Mouse (Mus musculus): ENCODE measurements around the gene Map3k5. TPM values are rescaled to one million over a fixed set of nuclear protein-coding genes. Genes with fewer than 3 reads are reported as not detected.
A peak's percentile ranks its signal among the peaks of the same experiment; 100 is the strongest.

The Map3k5 gene
- total and polyA plus RNA-seq, 2 experiments from 2014 or later, result 1.5 to 5.3 TPM

DNA sequence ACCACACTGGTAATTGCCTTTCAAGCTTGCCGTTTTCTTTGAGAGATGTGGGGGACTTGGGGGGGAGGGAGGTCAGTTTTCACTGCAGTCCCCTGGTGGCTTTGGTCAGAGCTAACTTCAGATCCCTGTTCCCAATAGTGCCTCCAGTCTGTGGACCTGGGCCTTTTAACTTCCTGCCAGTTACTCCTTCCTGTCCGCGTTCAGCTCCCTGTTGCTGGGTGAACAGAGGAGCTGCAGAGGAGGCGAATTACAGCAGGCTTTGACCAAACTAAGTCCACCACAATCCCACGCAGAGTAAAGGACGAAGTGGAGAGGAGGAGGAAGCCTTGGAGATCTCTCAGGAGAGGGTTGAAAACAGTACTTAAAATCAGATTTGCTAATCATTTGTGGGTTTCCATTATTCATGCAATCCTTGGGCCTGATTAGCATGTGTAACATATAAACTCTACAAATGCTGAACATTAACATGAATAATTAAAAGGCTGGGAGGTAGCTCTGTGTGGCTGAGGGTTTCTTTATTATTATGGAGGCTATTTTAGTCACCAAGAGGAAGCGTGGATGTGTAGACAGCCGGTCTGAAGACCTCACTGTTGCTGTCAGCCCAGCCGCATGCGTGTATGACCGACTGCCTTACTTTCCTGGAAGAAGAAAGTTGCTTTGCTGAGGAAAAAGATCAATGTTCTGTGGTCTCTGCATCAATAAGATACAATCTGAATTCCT, 247.6 kb downstream of the Map3k5 start:
- WGBS, result 43% methylated on average over 11 of the region's 11 CpGs
- Histone ChIP-seq H3K36me3 (ENCODE audit: insufficient read depth, low read length) (no peaks in the 10 kb centered on the region), H3K9ac (replicated peaks; ENCODE audit: low read length, poor library complexity, severe bottlenecking) (no peak overlapping the region), H3K4me2 (ENCODE audit: low read depth, low read length, poor library complexity, severe bottlenecking) (no peak overlapping the region), H3K27me3 (ENCODE audit: insufficient read depth, low read length) (no peaks in the 10 kb centered on the region), H3K4me3 (ENCODE audit: low read depth, low read length) (no peak overlapping the region), H3K9me3 (ENCODE audit: low read length) (no peaks in the 10 kb centered on the region), H3K27ac (ENCODE audit: low read depth, low read length) (0 out of 2 replicates have a peak overlapping the region, but pooled peaks have one; percentile 18), H3K4me1 (ENCODE audit: insufficient read depth, low read length) (0 out of 2 replicates have a peak, but pooled peaks cover 4% of the 10 kb centered on the region)
- ATAC-seq (ENCODE audit: low FRiP score) (no peak), DNase-seq (ENCODE audit: low spot score) (no peak)
- no peak for TF ChIP-seq CTCF (IDR thresholded peaks at IDR 0.05)

DNA sequence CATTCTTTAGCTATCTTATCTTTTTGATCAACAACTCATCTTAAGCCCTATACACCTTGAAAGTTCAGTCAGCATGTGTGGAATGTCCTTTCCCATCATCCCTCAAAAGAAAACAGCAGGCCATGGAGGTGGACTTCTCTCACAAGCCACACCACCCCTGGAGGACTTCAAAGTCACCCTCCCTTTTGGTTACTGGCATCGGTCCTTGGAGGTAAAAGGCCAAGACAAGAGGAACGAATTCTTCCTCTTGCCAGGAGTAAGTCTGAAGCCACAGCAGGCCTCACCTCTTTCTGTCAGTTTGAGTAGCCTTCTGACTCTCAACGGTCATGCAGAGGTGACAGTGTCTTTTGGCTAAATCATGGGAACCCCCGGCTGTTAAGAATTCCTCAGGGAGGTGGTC, 250.1 kb downstream of the Map3k5 start:
- H3K27me3 ChIP-seq (ENCODE audit: insufficient read depth, low read length), result no peaks in the 10 kb centered on the region
- 0 out of 2 replicates have a peak, but pooled peaks cover 4% of the 10 kb centered on the region for H3K4me1 ChIP-seq (ENCODE audit: insufficient read depth, low read length)
- no peak overlapping the region for H3K9ac ChIP-seq (replicated peaks; ENCODE audit: low read length, poor library complexity, severe bottlenecking)
- no peaks in the 10 kb centered on the region for H3K36me3 ChIP-seq (ENCODE audit: insufficient read depth, low read length)
- no peak overlapping the region for H3K4me3 ChIP-seq (ENCODE audit: low read depth, low read length)
- H3K9me3 ChIP-seq (ENCODE audit: low read length), result no peaks in the 10 kb centered on the region
- TF ChIP-seq CTCF (IDR thresholded peaks at IDR 0.05), result no peak
- no peak overlapping the region for H3K27ac ChIP-seq (ENCODE audit: low read depth, low read length)
- 82% methylated on average over 4 of the region's 4 CpGs for WGBS
- no peak overlapping the region for H3K4me2 ChIP-seq (ENCODE audit: low read depth, low read length, poor library complexity, severe bottlenecking)
- ATAC-seq (ENCODE audit: low FRiP score) (no peak), DNase-seq (ENCODE audit: low spot score) (no peak)

DNA sequence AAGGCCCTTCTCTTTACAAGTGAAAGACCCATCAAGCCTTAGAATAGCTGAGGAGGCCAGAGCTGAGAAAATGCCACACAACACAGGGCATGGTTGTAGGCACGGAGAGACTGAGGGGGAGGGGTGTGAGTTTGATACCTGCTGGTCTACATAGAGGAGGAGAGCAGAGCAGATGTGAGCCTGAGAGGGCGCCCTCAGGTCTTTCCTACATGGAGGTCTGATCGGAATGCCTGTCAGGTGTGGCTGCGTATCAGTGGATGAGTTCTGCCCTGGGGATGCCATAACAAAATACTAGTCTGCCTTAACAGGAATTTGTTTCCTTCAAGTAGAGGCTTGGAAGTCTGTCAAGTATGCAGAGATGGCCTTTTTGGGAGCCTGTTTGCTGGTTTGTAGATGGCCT, 251.0 kb downstream of the Map3k5 start:
- Histone ChIP-seq H3K4me1 (ENCODE audit: insufficient read depth, low read length) (0 out of 2 replicates have a peak, but pooled peaks cover 4% of the 10 kb centered on the region), H3K9me3 (ENCODE audit: low read length) (no peaks in the 10 kb centered on the region), H3K27ac (ENCODE audit: low read depth, low read length) (no peak overlapping the region), H3K27me3 (ENCODE audit: insufficient read depth, low read length) (no peaks in the 10 kb centered on the region), H3K9ac (replicated peaks; ENCODE audit: low read length, poor library complexity, severe bottlenecking) (no peak overlapping the region), H3K4me2 (ENCODE audit: low read depth, low read length, poor library complexity, severe bottlenecking) (no peak overlapping the region), H3K36me3 (ENCODE audit: insufficient read depth, low read length) (no peaks in the 10 kb centered on the region), H3K4me3 (ENCODE audit: low read depth, low read length) (no peak overlapping the region)
- ATAC-seq (ENCODE audit: low FRiP score) (no peak), DNase-seq (ENCODE audit: low spot score) (no peak)
- TF ChIP-seq CTCF (IDR thresholded peaks at IDR 0.05), result no peak
- 90% methylated on average over 4 of the region's 4 CpGs for WGBS

DNA sequence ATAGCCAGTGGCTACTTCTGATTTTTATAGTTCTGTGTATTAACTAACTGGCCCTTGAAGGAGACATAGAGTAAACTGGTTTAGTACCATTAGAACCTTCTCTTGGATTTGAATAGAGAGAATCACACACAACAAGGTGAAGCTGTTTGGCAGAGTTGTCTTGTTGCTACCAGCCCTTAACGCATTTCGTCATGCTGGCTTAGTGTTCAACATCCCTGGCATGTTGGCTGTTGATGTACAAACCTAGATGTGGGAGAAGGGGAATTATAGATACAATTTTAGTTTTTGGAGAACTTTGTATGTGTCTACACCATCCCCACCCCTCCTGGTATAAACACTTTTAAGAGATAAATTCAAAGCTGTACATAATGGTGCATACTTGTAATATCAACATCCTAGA, 251.5 kb downstream of the Map3k5 start:
- WGBS, result 92% methylated on average over 2 of the region's 2 CpGs
- TF ChIP-seq CTCF (IDR thresholded peaks at IDR 0.05), result no peak
- Histone ChIP-seq H3K36me3 (ENCODE audit: insufficient read depth, low read length) (no peaks in the 10 kb centered on the region), H3K4me1 (ENCODE audit: insufficient read depth, low read length) (0 out of 2 replicates have a peak, but pooled peaks cover 4% of the 10 kb centered on the region), H3K27me3 (ENCODE audit: insufficient read depth, low read length) (no peaks in the 10 kb centered on the region), H3K4me3 (ENCODE audit: low read depth, low read length) (no peak overlapping the region), H3K4me2 (ENCODE audit: low read depth, low read length, poor library complexity, severe bottlenecking) (no peak overlapping the region), H3K9me3 (ENCODE audit: low read length) (no peaks in the 10 kb centered on the region), H3K27ac (ENCODE audit: low read depth, low read length) (no peak overlapping the region), H3K9ac (replicated peaks; ENCODE audit: low read length, poor library complexity, severe bottlenecking) (no peak overlapping the region)
- ATAC-seq (ENCODE audit: low FRiP score) (no peak), DNase-seq (ENCODE audit: low spot score) (no peak)

DNA sequence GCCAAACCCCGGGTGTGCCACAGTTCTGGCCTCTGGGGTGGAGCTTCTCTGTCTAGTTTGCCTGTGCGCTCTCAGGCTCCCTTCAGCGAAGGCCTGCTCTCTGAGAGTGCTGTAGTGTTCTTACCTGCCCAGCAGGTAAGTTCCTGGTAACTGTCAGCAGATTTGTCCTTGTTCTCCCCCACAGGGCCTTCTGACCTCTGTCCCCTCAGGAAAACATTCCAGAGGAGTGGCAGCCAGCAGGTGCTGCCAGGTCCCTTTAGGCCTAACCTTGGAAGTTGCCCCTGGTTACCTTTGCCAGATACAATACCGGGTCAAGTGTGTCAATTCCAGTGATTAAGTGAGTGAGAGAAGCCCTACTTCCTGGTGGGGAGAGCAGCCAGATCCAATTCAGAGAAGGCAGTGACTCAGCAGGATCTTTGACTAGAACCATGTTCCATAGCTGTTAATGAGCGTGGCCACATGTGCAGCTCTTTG, 252.6 kb downstream of the Map3k5 start:
- DNase-seq (ENCODE audit: low spot score), result no peak
- H3K27ac ChIP-seq (ENCODE audit: low read depth, low read length), result no peak overlapping the region
- no peak overlapping the region for H3K4me2 ChIP-seq (ENCODE audit: low read depth, low read length, poor library complexity, severe bottlenecking)
- no peaks in the 10 kb centered on the region for H3K36me3 ChIP-seq (ENCODE audit: insufficient read depth, low read length)
- WGBS, result 84% methylated on average over 5 of the region's 5 CpGs
- no peak overlapping the region for H3K4me3 ChIP-seq (ENCODE audit: low read depth, low read length)
- no peaks in the 10 kb centered on the region for H3K9me3 ChIP-seq (ENCODE audit: low read length)
- 0 out of 2 replicates have a peak, but pooled peaks cover 3% of the 10 kb centered on the region for H3K4me1 ChIP-seq (ENCODE audit: insufficient read depth, low read length)
- ATAC-seq (ENCODE audit: low FRiP score), result no peak
- H3K9ac ChIP-seq (replicated peaks; ENCODE audit: low read length, poor library complexity, severe bottlenecking), result no peak overlapping the region
- no peaks in the 10 kb centered on the region for H3K27me3 ChIP-seq (ENCODE audit: insufficient read depth, low read length)
- TF ChIP-seq CTCF (IDR thresholded peaks at IDR 0.05), result no peak

DNA sequence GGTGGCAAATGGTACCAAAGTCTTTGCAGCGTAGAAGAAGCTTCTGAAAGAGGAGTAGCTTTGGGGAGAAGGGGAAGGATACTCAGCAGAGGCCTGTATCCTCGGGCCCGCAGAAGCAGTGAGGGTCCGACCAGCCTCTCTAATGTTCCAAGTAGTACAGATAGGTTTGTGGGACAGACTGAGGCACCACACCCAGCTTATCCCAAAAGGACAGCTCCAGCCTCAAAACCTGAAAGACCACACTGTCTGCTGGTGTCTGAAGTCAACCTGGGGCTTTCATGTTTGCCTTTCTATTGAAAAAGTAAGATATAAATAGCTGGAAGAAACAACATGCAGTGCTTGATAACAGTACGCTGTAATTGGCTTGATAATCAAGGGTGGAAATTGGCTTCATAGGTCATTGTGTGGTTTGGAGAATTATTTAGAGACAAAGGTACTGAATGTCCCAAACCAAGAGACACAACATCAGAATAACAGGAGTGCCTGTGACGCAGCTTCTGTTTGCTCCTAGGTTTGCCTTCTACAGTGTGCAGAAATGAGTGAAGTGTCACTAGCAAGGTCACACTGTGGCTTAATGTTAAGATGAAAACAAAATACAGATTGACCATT, 256.0 kb downstream of the Map3k5 start:
- Histone ChIP-seq H3K36me3 (ENCODE audit: insufficient read depth, low read length) (no peaks in the 10 kb centered on the region), H3K4me1 (ENCODE audit: insufficient read depth, low read length) (0 out of 2 replicates have a peak, but pooled peaks cover 5% of the 10 kb centered on the region), H3K9me3 (ENCODE audit: low read length) (no peaks in the 10 kb centered on the region), H3K4me3 (ENCODE audit: low read depth, low read length) (no peak overlapping the region), H3K27me3 (ENCODE audit: insufficient read depth, low read length) (no peaks in the 10 kb centered on the region), H3K4me2 (ENCODE audit: low read depth, low read length, poor library complexity, severe bottlenecking) (no peak overlapping the region), H3K9ac (replicated peaks; ENCODE audit: low read length, poor library complexity, severe bottlenecking) (no peak overlapping the region), H3K27ac (ENCODE audit: low read depth, low read length) (no peak overlapping the region)
- no peak for TF ChIP-seq CTCF (IDR thresholded peaks at IDR 0.05)
- DNase-seq (ENCODE audit: low spot score) (no peak), ATAC-seq (ENCODE audit: low FRiP score) (no peak)
- 93% methylated on average over 6 of the region's 6 CpGs for WGBS

Other genes with a start within 250 kb of the Map3k5 start
- gene Il20ra, start 221.9 kb upstream of the Map3k5 start, total RNA-seq (2014; rRNA removed), result 0.42 and 0.44 TPM in 2 replicates
- 0.21 and 0.55 TPM in 2 replicates for gene Il20ra, start 221.9 kb upstream of the Map3k5 start, polyA plus RNA-seq (2015; fragmentation: Nextera tagmentation; extraction: Ambion mirVana)
- gene Slc35d3, start 83.0 kb upstream of the Map3k5 start, total RNA-seq (2014; rRNA removed), result 1.4 and 2.8 TPM in 2 replicates
- gene Slc35d3, start 83.0 kb upstream of the Map3k5 start, polyA plus RNA-seq (2015; fragmentation: Nextera tagmentation; extraction: Ambion mirVana), result 2.0 and 2.1 TPM in 2 replicates
- 21.6 and 24.5 TPM in 2 replicates for gene Pex7, start 26.8 kb upstream of the Map3k5 start, total RNA-seq (2014; rRNA removed)
- gene Pex7, start 26.8 kb upstream of the Map3k5 start, polyA plus RNA-seq (2015; fragmentation: Nextera tagmentation; extraction: Ambion mirVana), result 39.5 and 40.2 TPM in 2 replicates
- 8.3 and 13.9 TPM in 2 replicates for gene Map7, start 214.0 kb downstream of the Map3k5 start, total RNA-seq (2014; rRNA removed)
- gene Map7, start 214.0 kb downstream of the Map3k5 start, polyA plus RNA-seq (2015; fragmentation: Nextera tagmentation; extraction: Ambion mirVana), result 6.6 and 8.7 TPM in 2 replicates

Measured in midbrain, postnatal 0 days (tissue).